Mouse (Mus musculus): Measurements from ENCODE around the gene Chrd. TPM values are rescaled to one million over a fixed set of nuclear protein-coding genes. Genes with fewer than 3 reads are reported as not detected.

The Chrd gene
- 15.5 and 16.0 TPM in 2 replicates for polyA plus RNA-seq (2012; rRNA removed)

DNA sequence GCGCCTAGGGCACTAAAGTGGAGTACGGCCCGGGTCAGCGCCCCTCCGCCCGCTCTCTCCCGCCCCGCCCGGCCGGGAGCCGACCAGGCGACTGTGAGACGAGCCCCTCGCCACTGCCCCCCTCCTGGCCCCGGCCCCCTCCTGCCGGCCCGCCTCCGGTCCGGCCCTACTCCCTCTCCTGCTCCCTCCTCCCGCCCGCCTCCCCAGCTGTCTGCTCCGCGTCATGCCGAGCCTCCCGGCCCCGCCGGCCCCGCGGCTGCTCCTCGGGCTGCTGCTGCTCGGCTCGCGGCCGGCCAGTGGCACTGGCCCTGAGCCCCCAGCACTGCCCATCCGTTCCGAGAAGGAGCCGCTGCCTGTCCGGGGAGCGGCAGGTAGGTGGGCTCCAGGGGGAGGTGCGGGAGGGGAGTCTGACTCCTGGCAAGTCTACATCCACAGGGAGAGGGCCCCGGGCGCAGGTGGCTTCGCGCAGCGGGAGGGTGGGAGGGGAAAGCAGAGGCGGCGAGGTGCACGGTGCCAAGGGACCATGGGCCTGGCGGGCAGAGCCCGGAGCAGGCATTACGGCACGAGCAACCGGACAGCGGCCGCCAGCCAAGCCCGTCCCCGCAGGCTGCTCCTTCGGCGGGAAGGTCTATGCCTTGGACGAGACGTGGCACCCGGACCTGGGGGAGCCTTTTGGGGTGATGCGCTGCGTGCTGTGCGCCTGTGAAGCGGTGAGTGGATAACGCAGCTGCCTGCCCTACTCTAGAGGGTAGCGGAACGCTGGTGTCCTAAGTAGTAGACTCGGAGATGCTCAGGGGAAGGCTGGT, at the start of gene Chrd:
Gene Chrd (plus strand): TSS at position 203 of the 806 bp plus-strand sequence.

DNA sequence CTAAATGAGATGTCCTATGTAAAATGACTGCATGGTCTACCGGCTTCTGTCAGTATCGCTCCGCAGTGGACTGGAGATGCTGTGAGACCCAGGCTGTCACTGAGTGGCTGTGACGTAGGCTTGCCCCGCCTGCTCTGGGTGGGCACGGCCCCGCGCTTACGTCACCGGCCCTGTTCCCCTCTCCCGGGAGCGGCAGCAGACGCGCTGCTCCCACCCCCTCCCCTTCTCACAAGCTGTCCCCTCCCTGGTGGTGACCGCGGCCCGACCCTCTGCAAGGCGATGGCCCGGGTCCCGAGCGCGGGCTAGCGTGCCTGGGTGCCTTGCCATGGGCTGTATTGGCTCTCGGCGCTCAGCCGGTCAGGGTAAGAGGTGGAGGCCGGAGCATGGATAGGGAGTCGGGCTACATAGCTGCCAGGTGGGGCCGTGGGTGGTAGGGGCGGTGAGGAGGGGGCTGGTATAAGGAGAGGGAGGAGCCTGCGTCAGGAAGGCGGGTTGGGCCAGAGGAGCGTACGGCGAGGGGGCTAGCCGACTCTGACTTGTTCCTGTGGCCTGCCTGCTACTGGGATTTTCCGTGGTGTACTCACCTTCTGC, 39.7 kb upstream of the Chrd start, which contains the start of gene Fam131a:
Gene Fam131a (plus strand): TSS at position 131 of the 591 bp plus-strand sequence.

DNA sequence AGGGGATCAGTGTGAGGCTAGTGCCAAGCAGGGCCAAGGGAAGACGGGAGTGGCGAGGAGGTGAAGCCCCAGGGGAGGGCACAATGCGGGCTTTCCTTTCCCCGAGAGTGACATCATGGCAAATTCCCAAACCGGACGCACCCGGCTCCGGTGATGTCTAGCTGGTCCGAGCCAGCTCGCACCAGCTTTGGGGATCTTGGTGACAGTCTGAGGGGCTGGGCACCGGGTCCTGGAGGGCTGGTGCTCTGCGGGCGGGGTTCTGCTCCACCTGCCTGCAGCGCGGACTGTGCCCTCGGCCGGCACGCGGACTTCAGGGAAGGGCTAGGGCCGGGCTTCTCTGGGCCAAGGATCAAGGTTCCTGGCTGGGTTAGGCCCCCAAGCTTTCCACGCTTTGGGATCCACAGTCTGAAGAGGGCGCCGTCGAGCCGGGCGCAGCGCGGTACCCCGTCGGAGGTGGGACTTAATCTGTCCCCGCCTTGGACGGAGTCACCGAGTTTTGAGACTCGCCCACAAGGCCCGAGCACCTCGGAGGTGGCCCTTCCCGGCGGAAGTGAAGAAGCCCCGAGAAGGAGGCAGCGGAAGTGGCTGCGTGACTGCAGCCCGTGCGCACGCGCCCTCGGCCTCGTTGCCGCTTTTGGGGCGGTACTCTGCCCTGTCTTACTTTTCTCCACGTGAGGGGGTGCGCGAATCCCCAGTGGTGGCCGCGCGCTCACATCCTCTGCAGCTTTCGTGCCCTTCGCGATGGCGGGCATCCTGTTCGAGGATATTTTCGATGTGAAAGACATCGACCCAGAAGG, 15.5 kb upstream of the Chrd start, which contains the start of the genes Polr2h and Clcn2:
Gene Polr2h (plus strand): TSS at position 485 of the 797 bp plus-strand sequence.
Gene Clcn2 (minus strand): TSS at position 566 of the 797 bp plus-strand sequence.

DNA sequence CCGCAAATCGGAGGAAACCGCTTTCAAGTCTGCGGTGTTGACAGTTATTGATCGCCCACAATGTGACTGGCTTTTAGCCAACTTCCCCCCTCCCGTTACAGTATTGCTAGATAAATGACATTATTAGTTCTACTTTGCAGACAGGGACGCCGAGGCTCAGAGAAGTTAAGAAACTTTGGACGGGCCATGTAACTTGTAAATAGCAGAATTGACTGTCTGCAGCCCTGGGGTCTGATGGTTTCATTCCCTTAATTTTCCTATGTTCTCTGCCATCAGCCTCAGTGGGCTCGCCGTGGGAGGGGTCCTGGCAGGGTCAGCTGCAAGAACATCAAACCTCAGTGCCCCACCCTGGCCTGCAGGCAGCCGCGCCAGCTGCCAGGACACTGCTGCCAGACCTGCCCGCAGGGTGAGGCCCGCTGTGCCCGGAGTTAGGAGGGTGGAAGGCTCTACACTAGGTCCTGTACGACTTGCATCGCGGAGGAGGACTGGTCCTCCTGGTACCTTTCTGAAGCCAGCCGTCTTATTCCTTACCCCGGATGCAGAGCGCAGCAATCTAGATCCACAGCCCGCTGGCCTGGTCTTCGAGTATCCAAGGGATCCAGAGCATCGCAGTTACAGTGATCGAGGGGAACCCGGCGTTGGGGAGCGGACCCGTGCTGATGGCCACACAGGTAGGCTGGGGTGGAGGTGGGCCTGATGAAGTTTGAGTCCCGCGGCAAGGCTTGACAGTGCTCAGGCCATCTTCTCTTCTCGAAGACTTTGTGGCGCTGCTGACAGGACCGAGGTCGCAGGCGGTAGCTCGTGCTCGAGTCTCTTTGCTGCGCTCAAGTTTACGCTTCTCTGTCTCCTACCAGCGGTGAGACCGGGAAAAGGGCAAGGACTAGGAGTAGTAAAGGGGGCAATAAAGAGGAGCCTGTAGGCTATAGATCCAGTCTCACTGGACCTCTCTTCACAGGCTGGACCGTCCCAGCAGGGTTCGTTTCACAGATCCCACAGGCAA, 1.1 kb downstream of the Chrd start, which contains the start of gene Thpo:
Gene Thpo (minus strand): TSS at position 781 of the 1,000 bp plus-strand sequence.

Other genes starting within 250 kb of the Chrd start
- 29.4 and 34.5 TPM in 2 replicates for gene Eif2b5, start 234.3 kb upstream of the Chrd start, polyA plus RNA-seq (2012; rRNA removed)
- 53.5 and 60.1 TPM in 2 replicates for gene Dvl3, start 216.1 kb upstream of the Chrd start, polyA plus RNA-seq (2012; rRNA removed)
- gene Ap2m1, start 197.6 kb upstream of the Chrd start, polyA plus RNA-seq (2012; rRNA removed) = 383 and 503 TPM in 2 replicates
- 33.8 and 35.0 TPM in 2 replicates for gene Abcf3, start 184.6 kb upstream of the Chrd start, polyA plus RNA-seq (2012; rRNA removed)
- 0.41 and 0.59 TPM in 2 replicates for gene Vwa5b2, start 143.7 kb upstream of the Chrd start, polyA plus RNA-seq (2012; rRNA removed)
- gene Eef1akmt4, start 121.5 kb upstream of the Chrd start, polyA plus RNA-seq (2012; rRNA removed) = 19.3 and 23.5 TPM in 2 replicates
- 0.20 TPM in 1 of 2 replicates, not detected in the other for gene Gm49333, start 121.5 kb upstream of the Chrd start, polyA plus RNA-seq (2012; rRNA removed)
- 31.9 and 32.5 TPM in 2 replicates for gene Alg3, start 121.4 kb upstream of the Chrd start, polyA plus RNA-seq (2012; rRNA removed)
- gene Camk2n2, start 111.8 kb upstream of the Chrd start, polyA plus RNA-seq (2012; rRNA removed) = 15.4 and 17.1 TPM in 2 replicates
- 5.5 and 6.8 TPM in 2 replicates for gene Ece2, start 103.3 kb upstream of the Chrd start, polyA plus RNA-seq (2012; rRNA removed)
- gene Psmd2, start 81.5 kb upstream of the Chrd start, polyA plus RNA-seq (2012; rRNA removed) = 81.6 and 103 TPM in 2 replicates
- 470 and 635 TPM in 2 replicates for gene Eif4g1, start 64.8 kb upstream of the Chrd start, polyA plus RNA-seq (2012; rRNA removed)
- gene Fam131a, start 39.9 kb upstream of the Chrd start, polyA plus RNA-seq (2012; rRNA removed) = 16.8 and 17.7 TPM in 2 replicates
- 17.1 and 20.2 TPM in 2 replicates for gene Polr2h, start 15.5 kb upstream of the Chrd start, polyA plus RNA-seq (2012; rRNA removed)
- gene Clcn2, start 15.4 kb upstream of the Chrd start, polyA plus RNA-seq (2012; rRNA removed) = 82.2 and 87.8 TPM in 2 replicates
- 0.94 and 1.6 TPM in 2 replicates for gene Thpo, start 1.4 kb downstream of the Chrd start, polyA plus RNA-seq (2012; rRNA removed)

All from ovary, adult 2 months (tissue).